9 mouse cellular contexts compared by ENCODE assay signal in genomic region chr5:130853371-130853770, GRCm38 (mm10).
DNase-seq lines count a peak whose midpoint lies in the region; ATAC-seq and TF ChIP-seq lines count a peak whose summit lies in the region.
"Had no signal": no experiment of that assay in that cellular context is flagged by ENCODE, and none has a peak within 500 bp of the region (broad histone marks: within the 10 kb centered on the region; RNA-seq: fewer than 3 reads in every experiment).

No protein-coding gene starts in this region.

- no peaks in the 10 kb centered on the region for H3K36me3 ChIP-seq in midbrain, embryonic 11.5 days (ENCODE audit: control insufficient read depth, insufficient read depth, low read length)
- H3K36me3 ChIP-seq in midbrain, embryonic 15.5 days (replicated peaks) = no peaks in the 10 kb centered on the region
- H3K36me3 ChIP-seq in intestine, postnatal 0 days (ENCODE audit: control insufficient read depth, insufficient read depth) = no peaks in the 10 kb centered on the region
- no peaks in the 10 kb centered on the region for H3K36me3 ChIP-seq in thymus, adult 2 months (ENCODE audit: control insufficient read depth, insufficient read depth, low read length)
- H3K36me3 ChIP-seq: embryonic facial prominence, embryonic 12.5 days had no signal

- intact Hi-C loops in left cerebral cortex, postnatal 36 days (cut with DNase I) = loop anchor here (2.0 to 5.0 kb wide), 3 partner anchors 406 to 533 kb away; no protein-coding TSS in a partner anchor

- H3K27me3 ChIP-seq in midbrain, embryonic 11.5 days (ENCODE audit: control insufficient read depth, insufficient read depth, low read length) = no peaks in the 10 kb centered on the region
- H3K27me3 ChIP-seq in midbrain, embryonic 15.5 days (replicated peaks) = no peaks in the 10 kb centered on the region
- H3K27me3 ChIP-seq in intestine, postnatal 0 days (replicated peaks; ENCODE audit: control insufficient read depth, insufficient read depth, low read length) = no peaks in the 10 kb centered on the region
- H3K27me3 ChIP-seq in thymus, adult 2 months (ENCODE audit: control insufficient read depth, insufficient read depth, low read length) = no peaks in the 10 kb centered on the region
- H3K27me3 ChIP-seq: embryonic facial prominence, embryonic 12.5 days had no signal

- TF ChIP-seq CTCF in intestine, postnatal 0 days (IDR thresholded peaks at IDR 0.05; ENCODE audit: low read depth) = peak; percentile 100
- peak; percentile 100 for TF ChIP-seq CTCF in olfactory bulb, adult 2 months (IDR thresholded peaks at IDR 0.05; ENCODE audit: insufficient read depth, low read depth, low read length)
- peak; percentile 99 for TF ChIP-seq CTCF in thymus, adult 2 months (IDR thresholded peaks at IDR 0.05; ENCODE audit: borderline replicate concordance, control insufficient read depth, extremely low read depth, insufficient read depth, low read length, poor library complexity)

- WGBS in midbrain, embryonic 11.5 days = under 1% methylated on average over 10 of the region's 10 CpGs
- under 1% methylated on average over 10 of the region's 10 CpGs for WGBS in midbrain, embryonic 15.5 days
- 1% methylated on average over 10 of the region's 10 CpGs for WGBS in intestine, postnatal 0 days
- WGBS in olfactory bulb, adult 2 months = under 1% methylated on average over 10 of the region's 10 CpGs
- 1% methylated on average over 10 of the region's 10 CpGs for WGBS in thymus, adult 2 months

- H3K4me1 ChIP-seq in midbrain, embryonic 11.5 days (ENCODE audit: control insufficient read depth, insufficient read depth, low read length) = no peaks in the 10 kb centered on the region
- H3K4me1 ChIP-seq in midbrain, embryonic 15.5 days = peaks cover 4% of the 10 kb centered on the region; the same call in 1 of the 2 replicates
- H3K4me1 ChIP-seq in intestine, postnatal 0 days (replicated peaks; ENCODE audit: control insufficient read depth, insufficient read depth, low read length) = no peaks in the 10 kb centered on the region
- H3K4me1 ChIP-seq in olfactory bulb, adult 2 months (ENCODE audit: control insufficient read depth, insufficient read depth, low read length) = peaks cover 4% of the 10 kb centered on the region; the same call in 1 of the 2 replicates
- H3K4me1 ChIP-seq in thymus, adult 2 months (replicated peaks; ENCODE audit: control insufficient read depth, insufficient read depth, low read length) = no peaks in the 10 kb centered on the region
- H3K4me1 ChIP-seq: embryonic facial prominence, embryonic 12.5 days had no signal

- peak; percentile 58; the same call in 1 of the 2 replicates for ATAC-seq in midbrain, embryonic 11.5 days (ENCODE audit: low FRiP score)
- no peak for ATAC-seq in midbrain, embryonic 15.5 days (replicated peaks)
- peak; percentile 50; the same call in 1 of the 2 replicates for ATAC-seq in intestine, postnatal 0 days

- peak; percentile 99 for DNase-seq in midbrain, embryonic 11.5 days (ENCODE audit: low spot score, missing footprints)
- DNase-seq in cerebellum, postnatal 10 days = peak; percentile 94 to 97
- peak; percentile 83 for DNase-seq in gastrocnemius, adult 18-20 months (ENCODE audit: low spot score)
- DNase-seq in left cerebral cortex, postnatal 36 days (ENCODE audit: low spot score in 2 of 2) = peak; percentile 84
- peak; percentile 47 for DNase-seq in thymus, adult 2 months

- H3K4me2 ChIP-seq in midbrain, embryonic 11.5 days = no peak overlapping the region
- no peak overlapping the region for H3K4me2 ChIP-seq in midbrain, embryonic 15.5 days
- H3K4me2 ChIP-seq in intestine, postnatal 0 days (replicated peaks; ENCODE audit: low read depth) = no peak overlapping the region
- H3K4me2 ChIP-seq: embryonic facial prominence, embryonic 12.5 days had no signal

- H3K9me3 ChIP-seq in midbrain, embryonic 11.5 days (ENCODE audit: control insufficient read depth, low read length) = no peaks in the 10 kb centered on the region
- H3K9me3 ChIP-seq in midbrain, embryonic 15.5 days = no peaks in the 10 kb centered on the region
- H3K9me3 ChIP-seq in intestine, postnatal 0 days (ENCODE audit: control insufficient read depth) = no peaks in the 10 kb centered on the region
- H3K9me3 ChIP-seq: embryonic facial prominence, embryonic 12.5 days had no signal

- no peak overlapping the region for H3K9ac ChIP-seq in midbrain, embryonic 11.5 days (ENCODE audit: low read length)
- H3K9ac ChIP-seq in midbrain, embryonic 15.5 days = no peak overlapping the region
- no peak overlapping the region for H3K9ac ChIP-seq in intestine, postnatal 0 days (ENCODE audit: low read depth, low read length)
- H3K9ac ChIP-seq: embryonic facial prominence, embryonic 12.5 days had no signal

- no peak overlapping the region for H3K27ac ChIP-seq in midbrain, embryonic 11.5 days (ENCODE audit: low read depth, low read length)
- no peak overlapping the region for H3K27ac ChIP-seq in midbrain, embryonic 15.5 days
- no peak overlapping the region for H3K27ac ChIP-seq in intestine, postnatal 0 days (ENCODE audit: low read depth, low read length)
- H3K27ac ChIP-seq in olfactory bulb, adult 2 months (ENCODE audit: insufficient read depth, low read depth, low read length) = no peak overlapping the region
- H3K27ac ChIP-seq in thymus, adult 2 months (ENCODE audit: control insufficient read depth, insufficient read depth, low read length) = no peak overlapping the region
- H3K27ac ChIP-seq: embryonic facial prominence, embryonic 12.5 days had no signal

- H3K4me3 ChIP-seq in midbrain, embryonic 11.5 days (ENCODE audit: low read depth, low read length) = no peak overlapping the region
- H3K4me3 ChIP-seq in midbrain, embryonic 15.5 days = no peak overlapping the region
- no peak overlapping the region for H3K4me3 ChIP-seq in intestine, postnatal 0 days (ENCODE audit: low read depth, low read length)
- no peak overlapping the region for H3K4me3 ChIP-seq in olfactory bulb, adult 2 months (ENCODE audit: insufficient read depth, low read depth, low read length)
- H3K4me3 ChIP-seq in thymus, adult 2 months (ENCODE audit: control insufficient read depth, insufficient read depth, low read length) = no peak overlapping the region
- H3K4me3 ChIP-seq: embryonic facial prominence, embryonic 12.5 days had no signal

- TF ChIP-seq POLR2A in olfactory bulb, adult 2 months (IDR thresholded peaks at IDR 0.05; ENCODE audit: insufficient read depth, low read depth, low read length) = no peak
- TF ChIP-seq POLR2A in thymus, adult 2 months (IDR thresholded peaks at IDR 0.05; ENCODE audit: control insufficient read depth, extremely low read depth, insufficient read depth, low read length, poor library complexity) = no peak

Comparison
In these comparisons a context has a peak if more than half of its experiments do, and no peak if none do; other contexts are left out.
1. DNase-seq: peak in every context shown above with its lines; median percentile 99 in midbrain, embryonic 11.5 days; 96 in cerebellum, postnatal 10 days; 84 in left cerebral cortex, postnatal 36 days; 83 in gastrocnemius, adult 18-20 months; 47 in thymus, adult 2 months.